Mouse (Mus musculus) heart, postnatal 0 days (tissue): Measurements from ENCODE around the gene D430019H16Rik.

ENCODE experiments used
- CTCF ChIP-seq: IDR thresholded peaks from 2 replicates; pipeline ENCODE4 v1.5.1; 2016; ENCODE audit warnings: antibody characterized with exemption, control low read depth, low read depth
- EP300 ChIP-seq: IDR thresholded peaks from 2 replicates; pipeline ENCODE4 v1.6.1; 2016; ENCODE audit warnings: antibody characterized with exemption, low read depth

DNA sequence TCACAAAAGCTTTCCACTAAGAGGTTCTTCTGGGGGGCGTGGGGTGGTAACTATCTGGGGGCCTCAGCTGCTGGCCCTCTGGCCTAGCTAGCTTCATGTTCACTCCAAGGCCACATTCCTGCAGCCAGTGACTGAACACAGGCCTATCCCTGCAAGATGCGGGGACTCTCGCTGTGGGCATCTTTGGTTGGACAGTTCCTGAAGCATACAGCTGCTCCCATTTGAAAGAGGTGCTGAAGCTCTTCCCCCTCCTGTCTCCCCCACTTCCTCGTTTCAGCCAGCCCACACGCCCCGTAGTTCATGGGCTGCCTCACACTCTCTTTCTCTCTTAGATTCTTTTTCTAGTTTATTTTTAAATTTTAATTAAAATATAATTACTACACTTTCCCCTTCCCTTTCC, 47.6 kb upstream of the D430019H16Rik start:
- TF ChIP-seq CTCF (no peak), EP300 (no peak)
